Comparison of ENCODE assay signal across 17 mouse cellular contexts in genomic region chr2:58544368-58544767, GRCm38 (mm10).
"Had no signal": no experiment of that assay in that cellular context is flagged by ENCODE, and none has a peak within 500 bp of the region (broad histone marks: within the 10 kb centered on the region; RNA-seq: fewer than 3 reads in every experiment).

No protein-coding gene starts in this region.

- H3K9ac ChIP-seq: limb, embryonic 13.5 days; liver, embryonic 15.5 days; lung, embryonic 15.5 days; midbrain, embryonic 13.5 days; neural tube, embryonic 15.5 days; stomach, embryonic 15.5 days had no signal

- H3K27ac ChIP-seq: layer of hippocampus, adult 2 months; limb, embryonic 13.5 days; liver, embryonic 15.5 days; lung, embryonic 15.5 days; macrophage; midbrain, embryonic 13.5 days; neural tube, embryonic 15.5 days; stomach, embryonic 15.5 days had no signal

- ATAC-seq: midbrain, embryonic 13.5 days had no signal

- H3K4me1 ChIP-seq: lung, embryonic 15.5 days had no signal

- H3K27me3 ChIP-seq: limb, embryonic 13.5 days; liver, embryonic 15.5 days; lung, embryonic 15.5 days; midbrain, embryonic 13.5 days; neural tube, embryonic 15.5 days; stomach, embryonic 15.5 days had no signal

- DNase-seq: kidney, adult 18-20 months; kidney, postnatal 10 days; kidney, postnatal 4 days; left cerebral cortex, postnatal 4 days; lung, postnatal 14 days; retina, postnatal 1 day; right cerebral cortex, postnatal 4 days; spleen, adult 18-20 months; thymus, postnatal 36 days had no signal

- H3K9me3 ChIP-seq: limb, embryonic 13.5 days; liver, embryonic 15.5 days; lung, embryonic 15.5 days; midbrain, embryonic 13.5 days; neural tube, embryonic 15.5 days; stomach, embryonic 15.5 days had no signal

- H3K4me3 ChIP-seq: layer of hippocampus, adult 2 months; limb, embryonic 13.5 days; liver, embryonic 15.5 days; lung, embryonic 15.5 days; midbrain, embryonic 13.5 days; neural tube, embryonic 15.5 days; stomach, embryonic 15.5 days had no signal

- H3K36me3 ChIP-seq: limb, embryonic 13.5 days; liver, embryonic 15.5 days; lung, embryonic 15.5 days; midbrain, embryonic 13.5 days; neural tube, embryonic 15.5 days; stomach, embryonic 15.5 days had no signal

- H3K4me2 ChIP-seq: limb, embryonic 13.5 days; liver, embryonic 15.5 days; lung, embryonic 15.5 days; midbrain, embryonic 13.5 days; neural tube, embryonic 15.5 days; stomach, embryonic 15.5 days had no signal
